In genomic region chr7:16763463-16764218, GRCm38 (mm10) we compare ENCODE assay signal across 25 mouse cellular contexts. TPM values are rescaled to one million over a fixed set of nuclear protein-coding genes. Genes with fewer than 3 reads are reported as not detected.
DNase-seq lines count a peak whose midpoint lies in the region; ATAC-seq lines count a peak whose summit lies in the region.
"Had no signal": no experiment of that assay in that cellular context is flagged by ENCODE, and none has a peak within 500 bp of the region (broad histone marks: within the 10 kb centered on the region; RNA-seq: fewer than 3 reads in every experiment).

No protein-coding gene starts in this region.

- H3K4me2 ChIP-seq in intestine, embryonic 15.5 days (replicated peaks), result no peak overlapping the region
- H3K4me2 ChIP-seq: embryonic facial prominence, embryonic 15.5 days; liver, embryonic 13.5 days; midbrain, embryonic 11.5 days; neural tube, embryonic 12.5 days had no signal

- no peaks in the 10 kb centered on the region for H3K27me3 ChIP-seq in heart, embryonic 10.5 days (ENCODE audit: insufficient read depth, poor library complexity, severe bottlenecking)
- H3K27me3 ChIP-seq in intestine, embryonic 15.5 days (replicated peaks), result no peaks in the 10 kb centered on the region
- H3K27me3 ChIP-seq: embryonic facial prominence, embryonic 15.5 days; neural tube, embryonic 12.5 days had no signal

- no peak overlapping the region for H3K9ac ChIP-seq in intestine, embryonic 15.5 days
- H3K9ac ChIP-seq: embryonic facial prominence, embryonic 15.5 days; liver, embryonic 13.5 days; neural tube, embryonic 12.5 days had no signal

- no peaks in the 10 kb centered on the region for H3K9me3 ChIP-seq in heart, embryonic 10.5 days
- no peaks in the 10 kb centered on the region for H3K9me3 ChIP-seq in intestine, embryonic 15.5 days
- H3K9me3 ChIP-seq: embryonic facial prominence, embryonic 15.5 days; forebrain, embryonic 10.5 days; liver, embryonic 13.5 days; neural tube, embryonic 12.5 days had no signal

- ATAC-seq in intestine, embryonic 15.5 days, result no peak
- ATAC-seq: hindbrain, postnatal 0 days had no signal

- DNase-seq in adrenal gland, adult 2 months, result peak; percentile 39
- no peak for DNase-seq in adrenal gland, adult 18-20 months (ENCODE audit: low spot score in 2 of 2)
- DNase-seq in heart, adult 9 months (ENCODE audit: low spot score in 2 of 2), result peak; percentile 63
- DNase-seq in heart, embryonic 10.5 days (ENCODE audit: low spot score), result no peak
- DNase-seq in urinary bladder, postnatal 25 days (ENCODE audit: low spot score), result peak; percentile 29
- DNase-seq in urinary bladder, postnatal 10 days (ENCODE audit: low spot score), result no peak
- no peak for DNase-seq in kidney, adult 9 months
- DNase-seq: cerebellum, adult 9-11 months; embryo, embryonic 11 days; kidney, adult 2 months; kidney, postnatal 25 days; layer of hippocampus, adult 9-11 months; liver, embryonic 13.5 days had no signal

- H3K4me3 ChIP-seq in heart, embryonic 10.5 days, result no peak overlapping the region
- H3K4me3 ChIP-seq in intestine, embryonic 15.5 days (replicated peaks), result no peak overlapping the region
- H3K4me3 ChIP-seq: embryonic facial prominence, embryonic 15.5 days; forebrain, embryonic 10.5 days; liver, embryonic 13.5 days; neural tube, embryonic 12.5 days had no signal

- H3K36me3 ChIP-seq in heart, embryonic 10.5 days, result no peaks in the 10 kb centered on the region
- no peaks in the 10 kb centered on the region for H3K36me3 ChIP-seq in intestine, embryonic 15.5 days
- H3K36me3 ChIP-seq: embryonic facial prominence, embryonic 15.5 days; forebrain, embryonic 10.5 days; liver, embryonic 13.5 days; neural tube, embryonic 12.5 days had no signal

- peaks cover 28% of the 10 kb centered on the region for H3K4me1 ChIP-seq in heart, embryonic 10.5 days
- H3K4me1 ChIP-seq in intestine, embryonic 15.5 days (replicated peaks), result peaks cover 7% of the 10 kb centered on the region; the same call in 1 of the 2 replicates
- H3K4me1 ChIP-seq: liver, embryonic 13.5 days had no signal

- no peak overlapping the region for H3K27ac ChIP-seq in heart, embryonic 10.5 days
- no peak overlapping the region for H3K27ac ChIP-seq in intestine, embryonic 15.5 days
- H3K27ac ChIP-seq: embryonic facial prominence, embryonic 15.5 days; forebrain, embryonic 10.5 days; hindbrain, postnatal 0 days; liver, embryonic 13.5 days; macrophage; neural tube, embryonic 12.5 days had no signal

- WGBS in heart, embryonic 10.5 days, result 83% methylated on average over 7 of the region's 7 CpGs
- WGBS in intestine, embryonic 15.5 days, result 86% methylated on average over 7 of the region's 7 CpGs

RNA-seq across cellular contexts. Expression of gene Slc1a5, which starts 17.5 kb away (rescaled TPM):
- total RNA-seq in adrenal gland, adult 2 months (2021), result 100 to 1,000 TPM; 144 to 291 TPM
- polyA plus RNA-seq in adrenal gland, adult 2 months (2012; rRNA removed), result 220 and 344 TPM in 2 replicates
- 100 to 1,000 TPM in 1 of 2 experiments, 10 to 100 TPM in 1; 89.3 to 253 TPM for total RNA-seq in adrenal gland, adult 18-20 months (2021)
- 47.0 TPM in 2 replicates for polyA plus RNA-seq in heart, embryonic 10.5 days (2016; fragmentation: Nextera tagmentation; extraction: Ambion mirVana)
- 61.8 and 64.0 TPM in 2 replicates for polyA plus RNA-seq in intestine, embryonic 15.5 days (2015; fragmentation: Nextera tagmentation; extraction: Ambion mirVana)

RNA-seq across cellular contexts. Expression of gene Ap2s1, which starts 25.4 kb away (rescaled TPM):
- 100 to 1,000 TPM; 138 to 139 TPM for total RNA-seq in adrenal gland, adult 2 months (2021)
- 331 and 352 TPM in 2 replicates for polyA plus RNA-seq in adrenal gland, adult 2 months (2012; rRNA removed)
- total RNA-seq in adrenal gland, adult 18-20 months (2021), result 100 to 1,000 TPM; 120 to 146 TPM
- polyA plus RNA-seq in heart, embryonic 10.5 days (2016; fragmentation: Nextera tagmentation; extraction: Ambion mirVana), result 243 and 270 TPM in 2 replicates
- polyA plus RNA-seq in intestine, embryonic 15.5 days (2015; fragmentation: Nextera tagmentation; extraction: Ambion mirVana), result 248 and 256 TPM in 2 replicates

RNA-seq across cellular contexts. Expression of gene Ceacam9, which starts 41.9 kb away (rescaled TPM):
- not detected for total RNA-seq in adrenal gland, adult 2 months (2021)
- polyA plus RNA-seq in adrenal gland, adult 2 months (2012; rRNA removed), result not detected in 2 replicates
- total RNA-seq in adrenal gland, adult 18-20 months (2021), result not detected
- not detected in 2 replicates for polyA plus RNA-seq in heart, embryonic 10.5 days (2016; fragmentation: Nextera tagmentation; extraction: Ambion mirVana)
- polyA plus RNA-seq in intestine, embryonic 15.5 days (2015; fragmentation: Nextera tagmentation; extraction: Ambion mirVana), result not detected in 2 replicates
- total RNA-seq: adrenal gland, postnatal 36 days; hematopoietic stem cell, adult 5-6 weeks; hindbrain, postnatal 0 days; MEL; monocyte, adult 5-6 weeks had no signal
- polyA plus RNA-seq: embryonic facial prominence, embryonic 15.5 days; forebrain, embryonic 10.5 days; kidney, adult 2 months; limb, embryonic 11.5 days; liver, embryonic 13.5 days; macrophage; midbrain, embryonic 11.5 days; neural tube, embryonic 12.5 days had no signal

RNA-seq across cellular contexts. Expression of gene Strn4, which starts 52.0 kb away (rescaled TPM):
- total RNA-seq in adrenal gland, adult 2 months (2021), result 10 to 100 TPM; 58.9 to 64.1 TPM
- polyA plus RNA-seq in adrenal gland, adult 2 months (2012; rRNA removed), result 121 and 138 TPM in 2 replicates
- 10 to 100 TPM; 67.7 to 69.3 TPM for total RNA-seq in adrenal gland, adult 18-20 months (2021)
- polyA plus RNA-seq in heart, embryonic 10.5 days (2016; fragmentation: Nextera tagmentation; extraction: Ambion mirVana), result 101 and 107 TPM in 2 replicates
- 77.3 and 85.5 TPM in 2 replicates for polyA plus RNA-seq in intestine, embryonic 15.5 days (2015; fragmentation: Nextera tagmentation; extraction: Ambion mirVana)

RNA-seq across cellular contexts. Expression of gene Fkrp, which starts 52.9 kb away (rescaled TPM):
- 10 to 100 TPM; 23.9 to 29.5 TPM for total RNA-seq in adrenal gland, adult 2 months (2021)
- 46.3 and 49.6 TPM in 2 replicates for polyA plus RNA-seq in adrenal gland, adult 2 months (2012; rRNA removed)
- total RNA-seq in adrenal gland, adult 18-20 months (2021), result 10 to 100 TPM; 23.7 to 25.2 TPM
- 29.5 and 36.7 TPM in 2 replicates for polyA plus RNA-seq in heart, embryonic 10.5 days (2016; fragmentation: Nextera tagmentation; extraction: Ambion mirVana)
- polyA plus RNA-seq in intestine, embryonic 15.5 days (2015; fragmentation: Nextera tagmentation; extraction: Ambion mirVana), result 25.1 and 25.6 TPM in 2 replicates

Comparison
In these comparisons a context has a peak if more than half of its experiments do, and no peak if none do; other contexts are left out.
1. DNase-seq: peak in adrenal gland, adult 2 months (single experiment), heart, adult 9 months (2 of 2) and urinary bladder, postnatal 25 days (single experiment); none in adrenal gland, adult 18-20 months (0 of 2), heart, embryonic 10.5 days (single experiment), urinary bladder, postnatal 10 days (single experiment) and kidney, adult 9 months (single experiment).